Mouse (Mus musculus) small intestine, adult 2 months (tissue): Measurements from ENCODE around the gene Ufm1. TPM values are rescaled to one million over a fixed set of nuclear protein-coding genes. Genes with fewer than 3 reads are reported as not detected.

ENCODE experiments used
- H3K27ac ChIP-seq: fragments of 200-500 bp; 2 replicates; pipeline ENCODE4 v1.5.1; 2012; ENCODE audit warnings: low read depth, low read length, control low read depth, inconsistent platforms; ENCODE audit not compliant: insufficient read depth
- H3K27me3 ChIP-seq: fragments of 200-500 bp; 2 replicates; pipeline ENCODE4 v1.6.1; 2012; ENCODE audit warnings: mild to moderate bottlenecking, moderate library complexity, low read length, inconsistent platforms; ENCODE audit not compliant: control insufficient read depth, insufficient read depth
- H3K36me3 ChIP-seq: fragments of 200-500 bp; 2 replicates; pipeline ENCODE4 v1.6.1; 2012; ENCODE audit warnings: mild to moderate bottlenecking, low read length, control low read depth, inconsistent platforms; ENCODE audit not compliant: control insufficient read depth, insufficient read depth
- H3K4me1 ChIP-seq: fragments of 200-500 bp; 2 replicates; pipeline ENCODE4 v1.6.1; 2012; ENCODE audit warnings: low read length, inconsistent platforms, mixed read lengths; ENCODE audit not compliant: control insufficient read depth, insufficient read depth, insufficient read length
- H3K4me3 ChIP-seq: fragments of 200-500 bp; 2 replicates; pipeline ENCODE4 v1.5.1; 2012; ENCODE audit warnings: low read depth, mild to moderate bottlenecking, control low read depth, inconsistent platforms, low read length, moderate library complexity
- CTCF ChIP-seq: fragments of 200-500 bp; IDR thresholded peaks from 2 replicates; pipeline ENCODE4 v1.5.1; 2012; ENCODE audit warnings: low read depth, mild to moderate bottlenecking, control low read depth, inconsistent platforms, low read length, moderate library complexity, mixed read lengths; ENCODE audit not compliant: insufficient replicate concordance, insufficient read length; ENCODE audit errors: extremely low read depth
- POLR2A ChIP-seq: fragments of 200-500 bp; IDR thresholded peaks from 2 replicates; pipeline ENCODE4 v1.6.1; 2012; ENCODE audit warnings: low read depth, mild to moderate bottlenecking, control low read depth, inconsistent platforms, low read length, moderate library complexity
- WGBS: fragments of 180-500 bp; shearing (Covaris S2); methylation state at CpG from one replicate; pipeline ENCODE4 v1.1.7; 2018; 5-methylcytosine and 5-hydroxymethylcytosine counted together
- polyA plus RNA-seq: library from polyadenylated mRNA; depleted of rRNA; stranded (reverse); fragments of >200 nt; gene quantifications from 2 replicates; pipeline ENCODE4 v1.2.3, GENCODE M21; 2012; rRNA removed

Ufm1 gene
- polyA plus RNA-seq, 1 experiment = 2.2 TPM

GRCm38 (mm10) chr3:53854831-53855230 lies 8.8 kb downstream of the Ufm1 start:
- Histone ChIP-seq H3K4me1 (no peaks in the 10 kb centered on the region), H3K4me3 (no peak overlapping the region), H3K36me3 (peaks cover 21% of the 10 kb centered on the region), H3K27me3 (no peaks in the 10 kb centered on the region), H3K27ac (no peak overlapping the region)
- 85% methylated on average over 3 of the region's 3 CpGs for WGBS
- TF ChIP-seq POLR2A (no peak), CTCF (no peak)

- TF ChIP-seq POLR2A (no peak), CTCF (no peak)
- 88% methylated on average over 4 of the region's 4 CpGs for WGBS
- H3K27ac ChIP-seq = no peak overlapping the region
- no peaks in the 10 kb centered on the region for H3K27me3 ChIP-seq
- peaks cover 19% of the 10 kb centered on the region for H3K36me3 ChIP-seq
- no peak overlapping the region for H3K4me3 ChIP-seq
- no peaks in the 10 kb centered on the region for H3K4me1 ChIP-seq
These were observed 9.4 kb downstream of the Ufm1 start for GRCm38 (mm10) chr3:53854261-53854660.

GRCm38 (mm10) chr3:53848262-53848661 lies 15.4 kb downstream of the Ufm1 start:
- WGBS = 81% methylated on average over 11 of the region's 11 CpGs
- Histone ChIP-seq H3K4me1 (no peaks in the 10 kb centered on the region), H3K27ac (no peak overlapping the region), H3K36me3 (no peaks in the 10 kb centered on the region), H3K4me3 (no peak overlapping the region), H3K27me3 (no peaks in the 10 kb centered on the region)
- no peak for TF ChIP-seq POLR2A
- no peak for TF ChIP-seq CTCF

- no peaks in the 10 kb centered on the region for H3K36me3 ChIP-seq
- 82% methylated on average over 4 of the region's 4 CpGs for WGBS
- H3K27me3 ChIP-seq = no peaks in the 10 kb centered on the region
- TF ChIP-seq POLR2A (no peak), CTCF (no peak)
- H3K4me3 ChIP-seq = no peak overlapping the region
- no peaks in the 10 kb centered on the region for H3K4me1 ChIP-seq
- H3K27ac ChIP-seq = no peak overlapping the region
These were observed 15.9 kb downstream of the Ufm1 start for GRCm38 (mm10) chr3:53847726-53848125.

- no peaks in the 10 kb centered on the region for H3K27me3 ChIP-seq
- H3K4me1 ChIP-seq = no peaks in the 10 kb centered on the region
- no peak overlapping the region for H3K27ac ChIP-seq
- H3K36me3 ChIP-seq = no peaks in the 10 kb centered on the region
- H3K4me3 ChIP-seq = no peak overlapping the region
- 44% methylated on average over 7 of the region's 7 CpGs for WGBS
- TF ChIP-seq CTCF (no peak), POLR2A (no peak)
These were observed 17.3 kb downstream of the Ufm1 start for GRCm38 (mm10) chr3:53846206-53846928.

- no peak within 1 kb of the TSS for H3K4me3 ChIP-seq
- no peaks in the 10 kb centered on the region for H3K27me3 ChIP-seq
- H3K4me1 ChIP-seq = no peaks in the 10 kb centered on the region
- no peak within 1 kb of the TSS for H3K27ac ChIP-seq
- TF ChIP-seq CTCF = no peak
- no peak for TF ChIP-seq POLR2A
- no peaks in the 10 kb centered on the region for H3K36me3 ChIP-seq
- WGBS = 69% methylated on average over 2 of the region's 2 CpGs
These were observed 18.8 kb downstream of the Ufm1 start, which contains the start of gene Gm10985 for GRCm38 (mm10) chr3:53844786-53845185. Gene Gm10985 (plus strand): TSS chr3:53845086.

- Histone ChIP-seq H3K36me3 (no peaks in the 10 kb centered on the region), H3K27me3 (no peaks in the 10 kb centered on the region), H3K4me1 (no peaks in the 10 kb centered on the region), H3K27ac (no peak overlapping the region), H3K4me3 (no peak overlapping the region)
- no peak for TF ChIP-seq CTCF
- no peak for TF ChIP-seq POLR2A
- 72% methylated on average over 2 of the region's 2 CpGs for WGBS
These were observed 29.4 kb downstream of the Ufm1 start for GRCm38 (mm10) chr3:53834238-53834637.

GRCm38 (mm10) chr3:53813421-53813977 lies 50.1 kb downstream of the Ufm1 start:
- no peak for TF ChIP-seq CTCF
- no peak for TF ChIP-seq POLR2A
- WGBS = 60% methylated on average over 7 of the region's 7 CpGs
- no peaks in the 10 kb centered on the region for H3K4me1 ChIP-seq
- no peaks in the 10 kb centered on the region for H3K36me3 ChIP-seq
- H3K4me3 ChIP-seq = no peak overlapping the region
- no peak overlapping the region for H3K27ac ChIP-seq
- no peaks in the 10 kb centered on the region for H3K27me3 ChIP-seq

Other genes with a start within 250 kb of the Ufm1 start
- gene Frem2, start 206.5 kb downstream of the Ufm1 start, polyA plus RNA-seq = 1.1 and 2.1 TPM in 2 replicates
- not detected in 2 replicates for gene Gm10985, start 18.7 kb downstream of the Ufm1 start, polyA plus RNA-seq